Mouse (Mus musculus) brain, embryonic 14.5 days (tissue): ENCODE results near the gene Svbp.

Experiments used
- CTCF ChIP-seq: fragments of 200-500 bp; IDR thresholded peaks from 2 replicates; pipeline ENCODE4 v1.5.1; 2012; ENCODE audit warnings: inconsistent platforms, mild to moderate bottlenecking, moderate library complexity, borderline replicate concordance; ENCODE audit not compliant: insufficient read depth, insufficient read length; ENCODE audit errors: extremely low read depth
- POLR2A ChIP-seq: fragments of 200-500 bp; IDR thresholded peaks from 2 replicates; pipeline ENCODE4 v1.6.1; 2012; ENCODE audit warnings: mild to moderate bottlenecking, inconsistent platforms, borderline replicate concordance; ENCODE audit not compliant: poor library complexity, insufficient read depth, insufficient read length, severe bottlenecking; ENCODE audit errors: extremely low read depth

GRCm38 (mm10) chr4:119162990-119163389, 32.1 kb upstream of the Svbp start:
- TF ChIP-seq CTCF (no peak), POLR2A (no peak)
